Mouse (Mus musculus): Measurements from ENCODE around the gene Kyat3. TPM values are rescaled to one million over a fixed set of nuclear protein-coding genes. Genes with fewer than 3 reads are reported as not detected.

Gene Kyat3
- polyA plus RNA-seq, 2 experiments = 10.0 to 19.6 TPM

GRCm38 (mm10) chr3:142777227-142777626 is 76.4 kb downstream of the Kyat3 start:
- Histone ChIP-seq H3K4me1 (ENCODE audit: control insufficient read depth, insufficient read depth, low read length) (no peaks in the 10 kb centered on the region), H3K9ac (ENCODE audit: low read depth, low read length, severe bottlenecking) (no peak overlapping the region), H3K4me2 (replicated peaks; ENCODE audit: low read depth, low read length, severe bottlenecking) (no peak overlapping the region), H3K36me3 (ENCODE audit: control insufficient read depth, insufficient read depth, low read length) (peaks cover 69% of the 10 kb centered on the region), H3K9me3 (ENCODE audit: control insufficient read depth, low read length) (no peaks in the 10 kb centered on the region), H3K4me3 (replicated peaks; ENCODE audit: low read length) (no peak overlapping the region), H3K27me3 (ENCODE audit: control insufficient read depth, insufficient read depth, low read length) (no peaks in the 10 kb centered on the region), H3K27ac (replicated peaks; ENCODE audit: low read depth, low read length) (no peak overlapping the region)
- ATAC-seq (ENCODE audit: low FRiP score, low read depth) = no peak
- 87% methylated on average over 3 of the region's 3 CpGs for WGBS
- TF ChIP-seq POLR2A (IDR thresholded peaks at IDR 0.05; ENCODE audit: borderline replicate concordance, extremely low read depth, insufficient read depth, insufficient read length) = no peak
- DNase-seq (ENCODE audit: low spot score) = no peak

DNA sequence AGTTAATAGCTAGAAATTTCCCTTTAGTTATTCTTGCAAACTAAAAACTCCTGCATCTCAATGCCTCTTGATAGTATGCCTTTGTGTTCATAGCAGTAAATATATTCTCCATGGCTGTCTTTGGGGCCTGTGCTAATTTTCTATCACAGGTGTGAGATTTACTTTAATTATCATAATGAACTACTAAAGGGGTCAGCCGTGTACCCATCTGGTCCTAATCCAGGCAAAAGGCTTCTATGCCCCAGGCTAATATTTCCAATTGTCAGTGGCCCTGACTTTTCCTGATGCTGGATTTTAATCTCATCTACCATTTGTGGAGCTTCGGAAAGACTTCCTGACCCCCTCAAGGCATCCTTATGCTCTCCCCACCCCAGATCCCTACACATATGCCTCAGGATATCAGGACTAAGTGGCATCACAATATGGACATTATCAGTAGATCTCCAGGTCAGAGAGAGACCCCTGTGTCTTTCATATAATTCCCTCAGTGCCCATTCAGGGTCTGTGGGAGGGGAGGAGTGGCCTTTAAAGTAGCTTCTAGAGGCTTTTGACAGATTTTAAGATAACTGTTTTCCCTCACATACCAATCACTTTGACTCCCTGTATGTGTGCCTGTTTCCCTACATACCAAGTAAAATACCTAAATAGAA is 85.7 kb downstream of the Kyat3 start:
- Histone ChIP-seq H3K4me2 (replicated peaks; ENCODE audit: low read depth, low read length, severe bottlenecking) (no peak overlapping the region), H3K27ac (replicated peaks; ENCODE audit: low read depth, low read length) (no peak overlapping the region), H3K4me1 (ENCODE audit: control insufficient read depth, insufficient read depth, low read length) (no peaks in the 10 kb centered on the region), H3K9me3 (ENCODE audit: control insufficient read depth, low read length) (no peaks in the 10 kb centered on the region), H3K9ac (ENCODE audit: low read depth, low read length, severe bottlenecking) (no peak overlapping the region), H3K27me3 (ENCODE audit: control insufficient read depth, insufficient read depth, low read length) (no peaks in the 10 kb centered on the region), H3K36me3 (ENCODE audit: control insufficient read depth, insufficient read depth, low read length) (peaks cover 51% of the 10 kb centered on the region), H3K4me3 (replicated peaks; ENCODE audit: low read length) (no peak overlapping the region)
- WGBS = 36% methylated on average over 2 of the region's 2 CpGs
- TF ChIP-seq POLR2A (IDR thresholded peaks at IDR 0.05; ENCODE audit: borderline replicate concordance, extremely low read depth, insufficient read depth, insufficient read length) = no peak
- DNase-seq (ENCODE audit: low spot score) (no peak), ATAC-seq (ENCODE audit: low FRiP score, low read depth) (no peak)

GRCm38 (mm10) chr3:142795587-142795986 is 94.7 kb downstream of the Kyat3 start:
- no peak overlapping the region for H3K4me2 ChIP-seq (replicated peaks; ENCODE audit: low read depth, low read length, severe bottlenecking)
- ATAC-seq (ENCODE audit: low FRiP score, low read depth) (no peak), DNase-seq (ENCODE audit: low spot score) (no peak)
- H3K4me1 ChIP-seq (ENCODE audit: control insufficient read depth, insufficient read depth, low read length) = no peaks in the 10 kb centered on the region
- peaks cover 70% of the 10 kb centered on the region for H3K36me3 ChIP-seq (ENCODE audit: control insufficient read depth, insufficient read depth, low read length)
- no peaks in the 10 kb centered on the region for H3K9me3 ChIP-seq (ENCODE audit: control insufficient read depth, low read length)
- 92% methylated on average over 3 of the region's 3 CpGs for WGBS
- H3K27ac ChIP-seq (replicated peaks; ENCODE audit: low read depth, low read length) = no peak overlapping the region
- H3K27me3 ChIP-seq (ENCODE audit: control insufficient read depth, insufficient read depth, low read length) = no peaks in the 10 kb centered on the region
- no peak overlapping the region for H3K4me3 ChIP-seq (replicated peaks; ENCODE audit: low read length)
- TF ChIP-seq POLR2A (IDR thresholded peaks at IDR 0.05; ENCODE audit: borderline replicate concordance, extremely low read depth, insufficient read depth, insufficient read length) = no peak
- no peak overlapping the region for H3K9ac ChIP-seq (ENCODE audit: low read depth, low read length, severe bottlenecking)

Other genes starting within 250 kb of the Kyat3 start
- gene Gbp5, start 207.1 kb upstream of the Kyat3 start, polyA plus RNA-seq (2012; rRNA removed) = 0.14 and 0.16 TPM in 2 replicates
- gene Gbp5, start 207.1 kb upstream of the Kyat3 start, polyA plus RNA-seq (2014; fragmentation: Nextera tagmentation; extraction: Ambion mirVana) = 0.06 and 0.11 TPM in 2 replicates
- 0.82 TPM in 2 replicates for gene Gbp7, start 170.7 kb upstream of the Kyat3 start, polyA plus RNA-seq (2012; rRNA removed)
- gene Gbp7, start 170.7 kb upstream of the Kyat3 start, polyA plus RNA-seq (2014; fragmentation: Nextera tagmentation; extraction: Ambion mirVana) = 2.3 and 3.4 TPM in 2 replicates
- gene Gbp3, start 141.0 kb upstream of the Kyat3 start, polyA plus RNA-seq (2012; rRNA removed) = 0.65 and 1.2 TPM in 2 replicates
- 0.69 and 1.4 TPM in 2 replicates for gene Gbp3, start 141.0 kb upstream of the Kyat3 start, polyA plus RNA-seq (2014; fragmentation: Nextera tagmentation; extraction: Ambion mirVana)
- not detected in 2 replicates for gene Gbp2b, start 106.2 kb upstream of the Kyat3 start, polyA plus RNA-seq (2012; rRNA removed)
- gene Gbp2b, start 106.2 kb upstream of the Kyat3 start, polyA plus RNA-seq (2014; fragmentation: Nextera tagmentation; extraction: Ambion mirVana) = not detected in 2 replicates
- gene Gbp2, start 80.4 kb upstream of the Kyat3 start, polyA plus RNA-seq (2012; rRNA removed) = 0.44 and 0.62 TPM in 2 replicates
- 0.61 and 1.5 TPM in 2 replicates for gene Gbp2, start 80.4 kb upstream of the Kyat3 start, polyA plus RNA-seq (2014; fragmentation: Nextera tagmentation; extraction: Ambion mirVana)
- gene Gtf2b, start 64.0 kb downstream of the Kyat3 start, polyA plus RNA-seq (2012; rRNA removed) = 49.6 and 57.1 TPM in 2 replicates
- 75.1 and 77.2 TPM in 2 replicates for gene Gtf2b, start 64.0 kb downstream of the Kyat3 start, polyA plus RNA-seq (2014; fragmentation: Nextera tagmentation; extraction: Ambion mirVana)
- gene Pkn2, start 181.0 kb downstream of the Kyat3 start, polyA plus RNA-seq (2012; rRNA removed) = 22.1 and 22.6 TPM in 2 replicates
- gene Pkn2, start 181.0 kb downstream of the Kyat3 start, polyA plus RNA-seq (2014; fragmentation: Nextera tagmentation; extraction: Ambion mirVana) = 45.5 and 46.3 TPM in 2 replicates

All from limb, embryonic 14.5 days (tissue).